Comparison of ENCODE assay signal across 9 mouse cellular contexts in genomic region chr11:94412998-94413469, GRCm38 (mm10). TPM values are rescaled to one million over a fixed set of nuclear protein-coding genes. Genes with fewer than 3 reads are reported as not detected.
DNase-seq lines count a peak whose midpoint lies in the region; ATAC-seq and TF ChIP-seq lines count a peak whose summit lies in the region.
"Had no signal": no experiment of that assay in that cellular context is flagged by ENCODE, and none has a peak within 500 bp of the region (broad histone marks: within the 10 kb centered on the region; RNA-seq: fewer than 3 reads in every experiment).

No protein-coding gene starts in this region.

- H3K4me3 ChIP-seq in heart, embryonic 11.5 days (ENCODE audit: low read depth, low read length), result peak overlapping the region; percentile 8; the same call in 1 of the 2 replicates
- H3K4me3 ChIP-seq in neural tube, embryonic 11.5 days (ENCODE audit: low read depth, low read length), result no peak overlapping the region
- H3K4me3 ChIP-seq in hindbrain, postnatal 0 days (ENCODE audit: low read length), result no peak overlapping the region
- H3K4me3 ChIP-seq in olfactory bulb, adult 2 months (ENCODE audit: insufficient read depth, low read depth, low read length), result no peak overlapping the region
- H3K4me3 ChIP-seq: limb, embryonic 15.5 days had no signal

- H3K27ac ChIP-seq in heart, embryonic 11.5 days (ENCODE audit: low read depth, low read length), result peak overlapping the region; percentile 66
- H3K27ac ChIP-seq in neural tube, embryonic 11.5 days (ENCODE audit: low read depth, low read length), result no peak overlapping the region
- peak overlapping the region; percentile 56 for H3K27ac ChIP-seq in hindbrain, postnatal 0 days
- H3K27ac ChIP-seq in olfactory bulb, adult 2 months (ENCODE audit: insufficient read depth, low read depth, low read length), result peak overlapping the region; percentile 43
- H3K27ac ChIP-seq: limb, embryonic 15.5 days had no signal

- peaks cover 37% of the 10 kb centered on the region for H3K4me1 ChIP-seq in heart, embryonic 11.5 days (ENCODE audit: control insufficient read depth, insufficient read depth, low read length)
- peaks cover 20% of the 10 kb centered on the region for H3K4me1 ChIP-seq in neural tube, embryonic 11.5 days (ENCODE audit: control insufficient read depth, insufficient read depth, low read length)
- peaks cover 18% of the 10 kb centered on the region for H3K4me1 ChIP-seq in hindbrain, postnatal 0 days (ENCODE audit: insufficient read depth, low read length)
- peaks cover 43% of the 10 kb centered on the region for H3K4me1 ChIP-seq in olfactory bulb, adult 2 months (ENCODE audit: control insufficient read depth, insufficient read depth, low read length)

- no peak for TF ChIP-seq CTCF in hindbrain, postnatal 0 days (IDR thresholded peaks at IDR 0.05; ENCODE audit: low read depth)
- no peak for TF ChIP-seq CTCF in olfactory bulb, adult 2 months (IDR thresholded peaks at IDR 0.05; ENCODE audit: insufficient read depth, low read depth, low read length)

- peak overlapping the region; percentile 16; the same call in 1 of the 2 replicates for H3K9ac ChIP-seq in heart, embryonic 11.5 days (ENCODE audit: low read depth, low read length)
- H3K9ac ChIP-seq in neural tube, embryonic 11.5 days (ENCODE audit: low read length), result peak overlapping the region; percentile 32
- H3K9ac ChIP-seq in hindbrain, postnatal 0 days (replicated peaks; ENCODE audit: low read length), result peak overlapping the region; percentile 31; the same call in 1 of the 2 replicates
- H3K9ac ChIP-seq: limb, embryonic 15.5 days had no signal

- 17% methylated on average over 10 of the region's 10 CpGs for WGBS in heart, embryonic 11.5 days (ENCODE audit: insufficient replicate concordance)
- 31% methylated on average over 10 of the region's 10 CpGs for WGBS in neural tube, embryonic 11.5 days
- WGBS in hindbrain, postnatal 0 days, result 11% methylated on average over 10 of the region's 10 CpGs
- 19% methylated on average over 10 of the region's 10 CpGs for WGBS in olfactory bulb, adult 2 months

- peaks cover 53% of the 10 kb centered on the region for H3K27me3 ChIP-seq in heart, embryonic 11.5 days (ENCODE audit: control insufficient read depth, insufficient read depth, low read length)
- no peaks in the 10 kb centered on the region for H3K27me3 ChIP-seq in neural tube, embryonic 11.5 days (ENCODE audit: control insufficient read depth, insufficient read depth, low read length)
- no peaks in the 10 kb centered on the region for H3K27me3 ChIP-seq in hindbrain, postnatal 0 days (ENCODE audit: insufficient read depth, low read length)
- H3K27me3 ChIP-seq: limb, embryonic 15.5 days had no signal

- no peak for DNase-seq in heart, adult 11 months
- no peak for DNase-seq in neural tube, embryonic 11.5 days (ENCODE audit: low spot score)
- no peak for DNase-seq in neural tube, embryonic 10.5 days (ENCODE audit: extremely low spot score, low spot score)
- DNase-seq in hindbrain, postnatal 0 days (ENCODE audit: low spot score), result peak; percentile 57
- DNase-seq in gastrocnemius, adult 18-20 months (ENCODE audit: low spot score), result no peak

- H3K9me3 ChIP-seq in heart, embryonic 11.5 days (replicated peaks; ENCODE audit: control insufficient read depth, low read length), result no peaks in the 10 kb centered on the region
- H3K9me3 ChIP-seq in neural tube, embryonic 11.5 days (ENCODE audit: control insufficient read depth, low read length), result no peaks in the 10 kb centered on the region
- no peaks in the 10 kb centered on the region for H3K9me3 ChIP-seq in hindbrain, postnatal 0 days (ENCODE audit: low read length)
- H3K9me3 ChIP-seq: limb, embryonic 15.5 days had no signal

- H3K36me3 ChIP-seq in heart, embryonic 11.5 days (ENCODE audit: control insufficient read depth, insufficient read depth, low read length), result no peaks in the 10 kb centered on the region
- no peaks in the 10 kb centered on the region for H3K36me3 ChIP-seq in neural tube, embryonic 11.5 days (ENCODE audit: control insufficient read depth, insufficient read depth, low read length)
- H3K36me3 ChIP-seq in hindbrain, postnatal 0 days (ENCODE audit: insufficient read depth, low read length), result peaks cover 6% of the 10 kb centered on the region; the same call in 1 of the 2 replicates

- TF ChIP-seq POLR2A in olfactory bulb, adult 2 months (IDR thresholded peaks at IDR 0.05; ENCODE audit: insufficient read depth, low read depth, low read length), result no peak

- no peak; the same call in 1 of the 2 replicates for ATAC-seq in heart, embryonic 11.5 days (replicated peaks; ENCODE audit: insufficient number of reproducible peaks, low FRiP score, low TSS enrichment)
- 0 out of 2 replicates have a peak, but pooled peaks have one; percentile 32 for ATAC-seq in neural tube, embryonic 11.5 days (ENCODE audit: insufficient read depth, low FRiP score, low TSS enrichment)
- peak; percentile 57 for ATAC-seq in hindbrain, postnatal 0 days
- ATAC-seq in cerebellum, adult (ENCODE audit: insufficient number of reproducible peaks, low FRiP score, low TSS enrichment), result no peak

- peak overlapping the region; percentile 54 for H3K4me2 ChIP-seq in heart, embryonic 11.5 days
- H3K4me2 ChIP-seq in neural tube, embryonic 11.5 days (ENCODE audit: low read depth), result no peak overlapping the region
- peak overlapping the region; percentile 29 for H3K4me2 ChIP-seq in hindbrain, postnatal 0 days (ENCODE audit: low read depth, low read length)
- H3K4me2 ChIP-seq: limb, embryonic 15.5 days had no signal

RNA-seq across cellular contexts. Expression of gene Abcc3, which starts 20.2 kb away (rescaled TPM):
- 0.34 and 0.96 TPM in 2 replicates for polyA plus RNA-seq in heart, embryonic 11.5 days (2014; fragmentation: Nextera tagmentation; extraction: Ambion mirVana)
- 0.60 and 1.2 TPM in 2 replicates for polyA plus RNA-seq in neural tube, embryonic 11.5 days (2014; fragmentation: Nextera tagmentation; extraction: Ambion mirVana)
- 4.5 and 4.7 TPM in 2 replicates for total RNA-seq in hindbrain, postnatal 0 days (2014; rRNA removed)
- 1.0 and 1.8 TPM in 2 replicates for polyA plus RNA-seq in hindbrain, postnatal 0 days (2015; fragmentation: Nextera tagmentation; extraction: Ambion mirVana)
- not detected in 2 replicates for polyA plus RNA-seq in olfactory bulb, adult 2 months (2012; ENCODE audit: insufficient read depth, insufficient read length, low replicate concordance, missing spikeins)
- total RNA-seq in gastrocnemius, adult 18-20 months (2021), result under 1 TPM; 0.25 to 0.62 TPM

Comparison
In these comparisons a context has a peak if more than half of its experiments do, and no peak if none do; other contexts are left out.
1. ATAC-seq: peak in neural tube, embryonic 11.5 days (single experiment) and hindbrain, postnatal 0 days (single experiment); none in heart, embryonic 11.5 days (single experiment) and cerebellum, adult (single experiment).
2. Peak in every context shown above with its lines, with median percentiles within 50 percentile points of each other: H3K9ac ChIP-seq.